Mouse (Mus musculus): Measurements from ENCODE around the gene Mmp2. TPM values are rescaled to one million over a fixed set of nuclear protein-coding genes. Genes with fewer than 3 reads are reported as not detected.

Mmp2 gene
- polyA plus RNA-seq, 1 experiment from 2014 or later = 237 TPM

GRCm38 (mm10) chr8:92893870-92894269, 66.8 kb downstream of the Mmp2 start:
- Histone ChIP-seq H3K4me3 (ENCODE audit: low read depth, low read length) (no peak overlapping the region), H3K9ac (ENCODE audit: low read length) (no peak overlapping the region), H3K36me3 (ENCODE audit: control insufficient read depth, insufficient read depth, low read length) (no peaks in the 10 kb centered on the region), H3K4me1 (ENCODE audit: control insufficient read depth, insufficient read depth, low read length) (no peaks in the 10 kb centered on the region), H3K27me3 (ENCODE audit: control insufficient read depth, insufficient read depth, low read length) (no peaks in the 10 kb centered on the region), H3K4me2 (ENCODE audit: low read depth, severe bottlenecking) (no peak overlapping the region), H3K9me3 (ENCODE audit: control insufficient read depth, low read length) (no peaks in the 10 kb centered on the region), H3K27ac (replicated peaks; ENCODE audit: low read depth, low read length) (no peak overlapping the region)
- ATAC-seq (ENCODE audit: insufficient number of reproducible peaks, low FRiP score, low TSS enrichment, low read depth) = no peak
- no peak for DNase-seq (ENCODE audit: low spot score)
- WGBS = 85% methylated on average over 2 of the region's 2 CpGs

GRCm38 (mm10) chr8:92895053-92895452, 68.0 kb downstream of the Mmp2 start:
- Histone ChIP-seq H3K9ac (ENCODE audit: low read length) (no peak overlapping the region), H3K9me3 (ENCODE audit: control insufficient read depth, low read length) (no peaks in the 10 kb centered on the region), H3K27ac (replicated peaks; ENCODE audit: low read depth, low read length) (no peak overlapping the region), H3K36me3 (ENCODE audit: control insufficient read depth, insufficient read depth, low read length) (no peaks in the 10 kb centered on the region), H3K27me3 (ENCODE audit: control insufficient read depth, insufficient read depth, low read length) (no peaks in the 10 kb centered on the region), H3K4me2 (ENCODE audit: low read depth, severe bottlenecking) (no peak overlapping the region), H3K4me1 (ENCODE audit: control insufficient read depth, insufficient read depth, low read length) (no peaks in the 10 kb centered on the region), H3K4me3 (ENCODE audit: low read depth, low read length) (no peak overlapping the region)
- 89% methylated on average over 7 of the region's 7 CpGs for WGBS
- DNase-seq (ENCODE audit: low spot score) (no peak), ATAC-seq (ENCODE audit: insufficient number of reproducible peaks, low FRiP score, low TSS enrichment, low read depth) (no peak)

GRCm38 (mm10) chr8:92896056-92896455, 69.0 kb downstream of the Mmp2 start:
- H3K4me3 ChIP-seq (ENCODE audit: low read depth, low read length) = no peak overlapping the region
- DNase-seq (ENCODE audit: low spot score) (no peak), ATAC-seq (ENCODE audit: insufficient number of reproducible peaks, low FRiP score, low TSS enrichment, low read depth) (no peak)
- 83% methylated on average over 1 of the region's 1 CpGs for WGBS
- H3K36me3 ChIP-seq (ENCODE audit: control insufficient read depth, insufficient read depth, low read length) = no peaks in the 10 kb centered on the region
- H3K9me3 ChIP-seq (ENCODE audit: control insufficient read depth, low read length) = no peaks in the 10 kb centered on the region
- no peak overlapping the region for H3K4me2 ChIP-seq (ENCODE audit: low read depth, severe bottlenecking)
- H3K9ac ChIP-seq (ENCODE audit: low read length) = no peak overlapping the region
- H3K27ac ChIP-seq (replicated peaks; ENCODE audit: low read depth, low read length) = no peak overlapping the region
- H3K4me1 ChIP-seq (ENCODE audit: control insufficient read depth, insufficient read depth, low read length) = no peaks in the 10 kb centered on the region
- no peaks in the 10 kb centered on the region for H3K27me3 ChIP-seq (ENCODE audit: control insufficient read depth, insufficient read depth, low read length)

GRCm38 (mm10) chr8:92896611-92897010, 69.5 kb downstream of the Mmp2 start:
- Histone ChIP-seq H3K36me3 (ENCODE audit: control insufficient read depth, insufficient read depth, low read length) (no peaks in the 10 kb centered on the region), H3K27me3 (ENCODE audit: control insufficient read depth, insufficient read depth, low read length) (no peaks in the 10 kb centered on the region), H3K9ac (ENCODE audit: low read length) (no peak overlapping the region), H3K4me1 (ENCODE audit: control insufficient read depth, insufficient read depth, low read length) (no peaks in the 10 kb centered on the region), H3K4me2 (ENCODE audit: low read depth, severe bottlenecking) (no peak overlapping the region), H3K4me3 (ENCODE audit: low read depth, low read length) (no peak overlapping the region), H3K9me3 (ENCODE audit: control insufficient read depth, low read length) (no peaks in the 10 kb centered on the region), H3K27ac (replicated peaks; ENCODE audit: low read depth, low read length) (no peak overlapping the region)
- no peak for ATAC-seq (ENCODE audit: insufficient number of reproducible peaks, low FRiP score, low TSS enrichment, low read depth)
- WGBS = 89% methylated on average over 5 of the region's 5 CpGs
- DNase-seq (ENCODE audit: low spot score) = no peak

GRCm38 (mm10) chr8:92897794-92898193, 70.7 kb downstream of the Mmp2 start:
- Histone ChIP-seq H3K27me3 (ENCODE audit: control insufficient read depth, insufficient read depth, low read length) (no peaks in the 10 kb centered on the region), H3K9me3 (ENCODE audit: control insufficient read depth, low read length) (no peaks in the 10 kb centered on the region), H3K36me3 (ENCODE audit: control insufficient read depth, insufficient read depth, low read length) (no peaks in the 10 kb centered on the region), H3K4me1 (ENCODE audit: control insufficient read depth, insufficient read depth, low read length) (no peaks in the 10 kb centered on the region), H3K4me3 (ENCODE audit: low read depth, low read length) (no peak overlapping the region), H3K9ac (ENCODE audit: low read length) (no peak overlapping the region), H3K27ac (replicated peaks; ENCODE audit: low read depth, low read length) (no peak overlapping the region), H3K4me2 (ENCODE audit: low read depth, severe bottlenecking) (no peak overlapping the region)
- 83% methylated on average over 4 of the region's 4 CpGs for WGBS
- ATAC-seq (ENCODE audit: insufficient number of reproducible peaks, low FRiP score, low TSS enrichment, low read depth) (no peak), DNase-seq (ENCODE audit: low spot score) (no peak)

- Histone ChIP-seq H3K4me3 (ENCODE audit: low read depth, low read length) (no peak overlapping the region), H3K9me3 (ENCODE audit: control insufficient read depth, low read length) (no peaks in the 10 kb centered on the region), H3K4me2 (ENCODE audit: low read depth, severe bottlenecking) (no peak overlapping the region), H3K9ac (ENCODE audit: low read length) (no peak overlapping the region), H3K36me3 (ENCODE audit: control insufficient read depth, insufficient read depth, low read length) (no peaks in the 10 kb centered on the region), H3K27me3 (ENCODE audit: control insufficient read depth, insufficient read depth, low read length) (no peaks in the 10 kb centered on the region), H3K27ac (replicated peaks; ENCODE audit: low read depth, low read length) (no peak overlapping the region), H3K4me1 (ENCODE audit: control insufficient read depth, insufficient read depth, low read length) (no peaks in the 10 kb centered on the region)
- ATAC-seq (ENCODE audit: insufficient number of reproducible peaks, low FRiP score, low TSS enrichment, low read depth) = no peak
- 88% methylated on average over 9 of the region's 9 CpGs for WGBS
- no peak for DNase-seq (ENCODE audit: low spot score)
These were observed 72.5 kb downstream of the Mmp2 start for GRCm38 (mm10) chr8:92899590-92899989.

GRCm38 (mm10) chr8:92901107-92901506, 74.0 kb downstream of the Mmp2 start, which contains the start of gene Capns2:
Gene Capns2 (plus strand): TSS chr8:92901407.
- no peak for DNase-seq (ENCODE audit: low spot score)
- H3K27me3 ChIP-seq (ENCODE audit: control insufficient read depth, insufficient read depth, low read length) = no peaks in the 10 kb centered on the region
- no peaks in the 10 kb centered on the region for H3K9me3 ChIP-seq (ENCODE audit: control insufficient read depth, low read length)
- H3K4me1 ChIP-seq (ENCODE audit: control insufficient read depth, insufficient read depth, low read length) = no peaks in the 10 kb centered on the region
- 97% methylated on average over 5 of the region's 5 CpGs for WGBS
- no peak within 1 kb of the TSS for H3K27ac ChIP-seq (replicated peaks; ENCODE audit: low read depth, low read length)
- no peaks in the 10 kb centered on the region for H3K36me3 ChIP-seq (ENCODE audit: control insufficient read depth, insufficient read depth, low read length)
- no peak for ATAC-seq (ENCODE audit: insufficient number of reproducible peaks, low FRiP score, low TSS enrichment, low read depth)
- no peak within 1 kb of the TSS for H3K9ac ChIP-seq (ENCODE audit: low read length)
- no peak within 1 kb of the TSS for H3K4me2 ChIP-seq (ENCODE audit: low read depth, severe bottlenecking)
- no peak within 1 kb of the TSS for H3K4me3 ChIP-seq (ENCODE audit: low read depth, low read length)

GRCm38 (mm10) chr8:92902981-92903380, 75.9 kb downstream of the Mmp2 start:
- ATAC-seq (ENCODE audit: insufficient number of reproducible peaks, low FRiP score, low TSS enrichment, low read depth) = no peak
- no peaks in the 10 kb centered on the region for H3K36me3 ChIP-seq (ENCODE audit: control insufficient read depth, insufficient read depth, low read length)
- H3K9me3 ChIP-seq (ENCODE audit: control insufficient read depth, low read length) = no peaks in the 10 kb centered on the region
- no peak for DNase-seq (ENCODE audit: low spot score)
- no peak overlapping the region for H3K4me3 ChIP-seq (ENCODE audit: low read depth, low read length)
- 93% methylated on average over 2 of the region's 2 CpGs for WGBS
- no peak overlapping the region for H3K27ac ChIP-seq (replicated peaks; ENCODE audit: low read depth, low read length)
- no peaks in the 10 kb centered on the region for H3K4me1 ChIP-seq (ENCODE audit: control insufficient read depth, insufficient read depth, low read length)
- no peak overlapping the region for H3K4me2 ChIP-seq (ENCODE audit: low read depth, severe bottlenecking)
- no peak overlapping the region for H3K9ac ChIP-seq (ENCODE audit: low read length)
- H3K27me3 ChIP-seq (ENCODE audit: control insufficient read depth, insufficient read depth, low read length) = no peaks in the 10 kb centered on the region

Measured in limb, embryonic 11.5 days (tissue).